Mouse (Mus musculus) MEL (cell line): ENCODE results near the gene Ado.

Experiments used
- CTCF ChIP-seq, 3 experiments: IDR thresholded peaks in 2 of 3; conservative IDR thresholded peaks in 1 of 3; 2 replicates each; pipeline ENCODE4 v1.5.1; 2011 to 2012; ENCODE audit warnings: low read length in 3 of 3, low read depth in 2 of 3, mild to moderate bottlenecking in 2 of 3, improper control_type of control experiment in 1 of 3, inconsistent platforms in 1 of 3, mixed read lengths in 1 of 3, moderate library complexity in 1 of 3; ENCODE audit not compliant: control insufficient read depth in 1 of 3, insufficient read depth in 1 of 3, poor library complexity in 1 of 3, severe bottlenecking in 1 of 3
- POLR2A ChIP-seq, 2 experiments: IDR thresholded peaks; 2 replicates each; pipeline ENCODE4 v1.6.1; 2011 to 2012; ENCODE audit warnings: low read length in 2 of 2, mild to moderate bottlenecking in 2 of 2, control low read depth in 1 of 2, improper control_type of control experiment in 1 of 2, low read depth in 1 of 2, moderate library complexity in 1 of 2; ENCODE audit not compliant: control insufficient read depth in 1 of 2, insufficient read depth in 1 of 2, poor library complexity in 1 of 2
- POLR2AphosphoS2 ChIP-seq: IDR thresholded peaks from 2 replicates; pipeline ENCODE4 v1.6.1; 2011; ENCODE audit warnings: low read length, improper control_type of control experiment
- SIN3A ChIP-seq: IDR thresholded peaks from 2 replicates; pipeline ENCODE4 v1.6.1; 2012; ENCODE audit warnings: low read length, improper control_type of control experiment, inconsistent platforms
- USF1 ChIP-seq: IDR thresholded peaks from 2 replicates; pipeline ENCODE4 v1.6.1; 2014; ENCODE audit warnings: low read depth, mild to moderate bottlenecking, inconsistent platforms, low read length, improper control_type of control experiment, moderate library complexity

- no peak for TF ChIP-seq SIN3A
- no peak for TF ChIP-seq POLR2AphosphoS2
- no peak for TF ChIP-seq CTCF (IDR thresholded peaks at IDR 0.05 in 2 of 3, conservative IDR thresholded peaks at IDR 0.05 in 1 of 3; ENCODE audit: control insufficient read depth in 1 of 3, insufficient read depth in 1 of 3, low read depth in 2 of 3, low read length in 3 of 3, poor library complexity in 1 of 3, severe bottlenecking in 1 of 3)
- no peak for TF ChIP-seq USF1
- no peak for TF ChIP-seq POLR2A (IDR thresholded peaks at IDR 0.05; ENCODE audit: control insufficient read depth in 1 of 2, insufficient read depth in 1 of 2, low read depth in 1 of 2, low read length in 2 of 2, poor library complexity in 1 of 2)
Measured at GRCm38 (mm10) chr10:67512211-67512610, 36.5 kb downstream of the Ado start.
